Mouse (Mus musculus): ENCODE measurements around the gene Vpreb3.

DNA sequence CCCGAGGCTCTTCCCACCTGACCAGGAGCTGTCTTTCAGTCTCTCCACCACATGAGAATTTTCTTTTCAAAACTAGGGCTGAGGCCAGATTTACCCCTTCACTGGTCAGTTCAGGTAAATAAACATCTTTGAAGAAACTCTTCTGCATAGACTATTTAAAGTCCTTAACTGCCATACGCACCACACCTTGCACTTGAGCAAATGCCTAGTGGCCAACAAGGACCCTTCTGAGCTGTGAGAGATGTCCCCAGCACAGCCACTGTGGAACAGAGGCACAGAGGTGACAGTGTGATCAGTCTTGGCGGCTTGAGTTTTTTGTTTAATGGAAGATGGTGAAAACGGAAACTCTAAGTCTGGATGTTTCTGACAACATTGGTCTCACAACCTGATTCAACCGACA, 23.8 kb upstream of the Vpreb3 start:
- TF ChIP-seq CTCF (conservative IDR thresholded peaks at IDR 0.05; ENCODE audit: low read length) (no peak), POU5F1 (IDR thresholded peaks at IDR 0.05; ENCODE audit: borderline replicate concordance, low read length) (no peak), NANOG (IDR thresholded peaks at IDR 0.05; ENCODE audit: borderline replicate concordance, low read length) (no peak)
